Mouse (Mus musculus): Measurements from ENCODE around the gene Ube2z. TPM values are rescaled to one million over a fixed set of nuclear protein-coding genes. Genes with fewer than 3 reads are reported as not detected.

Ube2z gene
- polyA plus RNA-seq, 2 experiments from 2014 or later: 7.9 to 10.0 TPM

DNA sequence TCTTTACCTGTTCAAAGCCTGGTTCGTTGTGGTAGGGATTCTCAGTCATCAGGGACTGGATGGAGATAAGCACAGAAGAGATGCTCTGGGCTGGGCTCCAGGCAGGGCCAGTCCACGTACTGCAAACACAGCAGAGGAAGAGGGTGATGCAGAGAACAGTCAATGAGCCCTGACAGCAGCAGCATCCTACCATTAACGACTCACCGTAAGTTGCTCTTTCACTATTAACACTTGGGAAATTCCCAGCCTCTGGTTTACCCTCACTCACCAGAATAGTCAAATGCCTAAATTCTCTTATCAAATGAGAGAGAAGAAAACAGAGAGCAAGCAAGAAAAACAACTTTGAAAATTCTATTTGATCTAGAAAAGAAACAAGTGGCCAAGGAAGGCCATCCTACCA lies 6.9 kb downstream of the Ube2z start:
- ATAC-seq: peak; percentile 87

DNA sequence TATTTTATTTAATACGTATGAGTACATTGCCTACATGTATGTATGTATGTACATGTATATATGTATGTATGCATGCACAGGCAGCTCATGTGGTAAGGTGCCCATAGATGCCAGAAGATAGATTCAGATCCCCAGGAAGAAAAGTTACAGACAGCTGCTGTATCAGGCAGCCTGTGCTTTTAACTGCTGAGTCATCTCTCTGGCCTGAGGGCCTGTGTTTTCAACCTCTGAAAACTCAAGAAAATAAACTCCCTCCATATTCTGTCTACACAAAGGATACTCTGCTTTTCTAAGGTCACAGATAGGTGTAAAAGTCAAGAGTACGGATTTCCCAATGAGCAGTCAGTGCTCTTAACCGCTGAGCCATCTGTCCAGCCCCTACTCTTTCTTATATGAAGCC lies 14.3 kb downstream of the Ube2z start:
- ATAC-seq: no peak

- no peak for ATAC-seq
Observed at GRCm38 (mm10) chr11:96049939-96050338, 15.2 kb downstream of the Ube2z start.

DNA sequence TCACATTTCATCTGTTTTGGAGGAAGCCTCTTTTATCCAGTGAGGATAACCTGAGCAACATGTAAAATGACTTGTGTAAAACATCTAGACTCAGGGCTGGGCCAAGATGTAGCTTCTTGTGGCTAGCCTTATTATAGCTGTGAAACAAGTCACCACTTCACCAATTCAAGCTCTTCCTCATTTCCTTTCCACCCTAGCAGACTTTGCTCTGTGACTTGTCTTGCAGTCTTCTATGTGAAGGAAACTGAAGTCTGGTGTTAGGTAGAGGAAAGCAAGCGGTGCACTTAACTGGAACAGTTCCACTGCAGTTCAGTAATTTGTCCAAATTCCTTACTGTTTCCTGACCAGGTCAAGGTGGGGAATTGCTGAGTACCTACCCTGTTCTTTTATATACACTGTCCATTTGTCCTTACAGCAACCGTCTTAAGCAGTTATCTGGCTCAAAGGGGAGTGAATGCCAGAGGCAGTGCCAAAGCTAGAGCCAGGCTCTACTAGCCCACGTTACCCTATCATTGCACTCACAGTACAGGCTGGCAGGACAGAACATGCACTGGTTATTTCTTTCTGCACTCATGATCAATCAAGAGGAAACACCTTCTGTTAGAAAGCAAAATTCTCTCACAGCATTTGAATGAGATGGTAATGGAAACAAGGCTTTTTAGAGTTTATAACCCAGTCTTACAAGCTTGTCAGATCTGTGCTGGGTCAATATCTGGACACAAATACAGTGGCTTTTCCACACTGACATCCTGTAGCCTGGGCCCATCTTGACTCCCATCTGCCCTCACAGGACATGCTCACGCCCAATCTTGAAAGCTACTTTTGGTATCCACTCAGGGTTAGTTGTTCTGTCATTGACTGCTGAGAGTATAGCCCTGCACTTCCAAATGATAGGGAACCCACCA lies 17.5 kb downstream of the Ube2z start:
- ATAC-seq: no peak

DNA sequence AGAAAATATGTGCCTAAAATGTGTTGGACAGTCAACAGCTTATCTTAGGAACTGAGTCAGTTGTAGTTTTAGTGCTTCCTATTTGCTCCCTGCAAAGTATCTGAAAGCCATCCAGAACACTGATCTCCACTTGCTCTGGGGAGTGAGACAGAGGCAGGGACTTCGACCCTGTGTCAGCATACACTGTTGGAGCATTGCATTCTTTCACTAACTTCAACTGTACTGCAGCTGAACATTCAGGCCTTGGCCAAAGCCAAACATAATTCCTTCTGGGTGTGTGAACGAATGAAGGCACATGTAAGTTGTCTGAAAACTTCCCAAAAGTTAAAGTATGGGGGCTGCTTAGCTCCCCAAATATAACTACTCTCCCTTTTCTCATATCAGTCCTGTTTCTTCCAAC lies 18.4 kb downstream of the Ube2z start:
- ATAC-seq: no peak

GRCm38 (mm10) chr11:96046028-96046427 lies 19.2 kb downstream of the Ube2z start:
- ATAC-seq: no peak

GRCm38 (mm10) chr11:96044803-96045567 lies 20.2 kb downstream of the Ube2z start:
- ATAC-seq: no peak

DNA sequence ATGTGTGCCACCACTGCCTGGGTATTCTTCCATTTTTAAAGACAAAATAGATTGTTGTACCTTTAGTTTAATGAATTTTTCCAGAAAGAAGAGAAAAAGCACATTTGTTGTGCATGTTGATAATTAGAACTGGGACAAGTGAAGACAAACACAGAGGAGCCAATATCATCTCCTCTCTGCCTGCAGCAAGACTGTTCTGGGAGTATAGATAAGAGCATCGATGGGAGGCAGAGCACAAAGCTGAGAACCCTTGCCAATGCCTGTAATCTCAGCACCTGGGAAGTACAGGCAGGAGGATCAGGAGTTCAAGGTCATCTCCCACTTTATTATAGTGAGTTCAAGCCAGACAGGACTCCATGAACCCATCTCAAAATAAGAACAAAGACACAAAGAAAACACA lies 26.6 kb downstream of the Ube2z start:
- ATAC-seq: no peak

- no peak for ATAC-seq
Observed at GRCm38 (mm10) chr11:96037499-96037898, 27.7 kb downstream of the Ube2z start.

DNA sequence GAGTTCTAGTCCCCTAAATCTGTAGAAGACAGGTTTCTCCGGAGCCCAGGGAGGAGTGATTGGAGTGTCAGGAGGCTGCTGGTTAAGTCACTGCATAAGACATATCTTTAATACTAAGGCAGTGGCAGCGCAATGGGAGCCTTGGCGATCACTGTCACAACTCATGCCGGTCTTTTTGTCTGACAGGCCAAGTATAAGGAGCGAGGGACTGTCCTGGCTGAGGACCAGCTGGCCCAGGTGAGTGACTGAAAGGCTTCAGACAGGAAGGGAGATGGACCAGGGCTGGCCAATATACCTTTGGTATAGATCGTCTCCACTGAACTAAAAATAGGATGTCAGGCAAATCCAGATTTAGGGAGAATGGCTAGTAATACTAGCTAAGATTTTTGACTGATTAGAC lies 30.1 kb downstream of the Ube2z start:
- no peak for ATAC-seq

GRCm38 (mm10) chr11:96034596-96035052 lies 30.6 kb downstream of the Ube2z start, which contains the start of gene Snf8:
Gene Snf8, plus strand, starts transcription at chr11:96034885.
- ATAC-seq: peak; percentile 93

DNA sequence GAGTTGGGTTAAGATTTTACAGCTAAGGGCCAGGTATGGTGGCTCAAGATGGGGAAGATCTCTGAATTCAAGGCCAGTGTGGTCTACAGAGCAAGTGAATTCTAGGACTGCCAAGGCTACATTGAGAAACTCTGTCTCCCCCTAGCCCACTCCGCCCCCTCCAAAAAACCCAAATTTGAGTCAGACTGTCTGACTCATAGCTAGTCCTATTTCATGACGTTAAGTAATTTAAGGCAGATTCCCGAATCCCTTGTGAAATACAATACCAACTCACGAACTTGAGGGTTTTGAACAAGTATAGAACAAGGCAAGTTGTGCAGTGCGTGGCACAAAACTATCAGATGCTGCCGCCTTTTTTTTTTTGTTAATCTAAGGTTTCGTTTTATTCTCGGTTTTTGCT lies 31.1 kb downstream of the Ube2z start:
- ATAC-seq: no peak

DNA sequence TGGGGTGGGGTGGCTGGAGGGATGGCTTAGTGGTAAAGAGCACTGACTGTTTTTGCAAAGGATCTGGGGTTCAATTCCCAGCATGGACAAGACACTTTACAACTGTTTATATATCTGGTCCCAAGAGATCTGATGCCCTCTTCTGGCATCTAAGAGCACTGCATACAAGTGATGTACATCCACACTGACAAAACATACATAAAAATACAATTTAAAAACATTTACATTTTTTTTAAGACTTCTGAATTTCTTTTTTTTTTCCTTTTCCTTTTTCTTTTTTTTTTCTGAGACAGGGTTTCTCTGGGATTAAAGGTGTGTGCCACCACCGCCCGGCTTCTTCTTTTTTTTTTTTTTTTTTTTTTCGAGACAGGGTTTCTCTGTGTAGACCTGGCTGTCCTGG lies 31.9 kb downstream of the Ube2z start:
- ATAC-seq: no peak

DNA sequence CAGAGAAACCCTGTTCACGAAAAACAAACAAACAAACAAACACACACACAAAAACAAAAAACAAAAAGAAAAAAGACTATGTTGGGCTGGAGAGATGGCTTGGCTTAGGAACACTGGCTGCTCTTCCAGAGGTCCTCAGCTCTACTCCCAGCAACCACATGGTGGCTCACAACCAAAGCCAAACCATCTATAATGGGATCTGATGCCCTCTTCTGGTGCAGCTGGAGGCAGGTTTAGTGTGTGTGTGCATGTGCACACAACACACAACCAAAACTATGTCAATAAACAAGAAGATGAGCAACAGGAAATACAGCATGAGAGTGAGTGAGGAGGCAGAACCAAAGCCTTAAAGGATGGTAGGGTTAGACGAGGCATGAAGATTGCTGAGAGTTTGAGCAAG lies 33.5 kb downstream of the Ube2z start:
- ATAC-seq: no peak

- no peak for ATAC-seq
Observed at GRCm38 (mm10) chr11:96030571-96030970, 34.6 kb downstream of the Ube2z start.

DNA sequence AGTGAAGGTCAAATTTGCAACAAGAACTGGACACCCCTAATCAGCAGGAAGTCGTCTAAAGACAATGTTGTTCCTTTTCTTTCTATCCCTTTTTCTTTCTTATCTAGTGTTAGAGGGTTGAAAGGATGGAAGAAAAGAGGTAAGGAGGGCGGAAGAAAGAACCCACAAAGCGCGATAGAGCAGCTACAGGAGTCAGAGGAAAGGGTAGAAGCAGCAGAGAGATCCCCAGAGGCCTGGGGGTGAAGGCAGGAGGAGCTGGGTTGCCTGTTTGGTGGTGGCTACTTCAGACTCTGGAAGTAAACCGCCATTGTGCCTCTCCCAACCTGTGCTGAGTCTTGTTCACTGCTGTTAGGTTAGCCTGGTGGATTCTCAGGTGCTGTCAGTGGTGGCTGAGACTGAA lies 37.1 kb downstream of the Ube2z start:
- ATAC-seq: no peak

DNA sequence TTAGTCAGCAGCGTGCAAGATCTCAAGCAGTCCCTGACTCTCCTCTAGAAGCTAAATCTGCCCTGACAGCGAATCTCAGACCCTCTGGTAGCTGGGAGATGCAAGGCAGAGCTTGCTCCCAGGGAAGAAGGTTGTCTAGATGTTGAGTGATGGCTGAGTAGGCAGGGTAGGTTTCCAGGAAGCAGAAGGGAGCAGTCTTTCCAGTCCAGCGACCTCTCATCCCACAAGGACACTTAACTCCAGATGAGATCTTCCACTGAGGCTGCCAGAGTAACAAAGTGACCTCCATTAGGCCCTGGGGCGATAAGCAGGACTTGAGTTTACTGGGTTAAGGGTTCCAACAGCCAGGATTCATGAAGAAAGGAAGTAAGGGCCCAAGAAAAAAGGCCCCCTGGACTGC lies 44.6 kb downstream of the Ube2z start:
- ATAC-seq: no peak

DNA sequence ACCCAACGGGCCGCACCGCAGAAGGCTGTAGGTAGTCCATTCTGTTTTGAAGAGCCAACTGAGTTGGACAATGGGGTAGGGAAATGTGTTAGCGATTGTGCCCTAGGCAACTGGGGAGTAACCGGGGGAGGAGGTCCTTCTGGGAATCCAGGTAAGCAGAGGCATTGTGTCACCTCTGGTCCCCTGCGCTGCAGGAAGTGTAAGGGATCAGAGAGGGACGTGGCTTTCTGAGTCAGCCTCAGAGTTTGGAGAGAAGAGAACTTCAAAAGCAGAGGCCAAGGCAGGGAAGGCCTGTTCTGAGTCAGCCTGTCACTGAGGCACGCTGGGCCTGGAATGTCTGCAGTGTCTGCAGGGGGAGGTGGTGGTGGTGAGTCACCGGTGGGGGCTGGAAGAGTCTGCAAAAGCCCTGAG lies 47.2 kb downstream of the Ube2z start:
- ATAC-seq: no peak

GRCm38 (mm10) chr11:96015421-96015820 lies 49.8 kb downstream of the Ube2z start:
- ATAC-seq: no peak

- no peak for ATAC-seq
Observed at GRCm38 (mm10) chr11:96011982-96012381, 53.2 kb downstream of the Ube2z start.

GRCm38 (mm10) chr11:96008827-96009226 lies 56.4 kb downstream of the Ube2z start:
- ATAC-seq: no peak

DNA sequence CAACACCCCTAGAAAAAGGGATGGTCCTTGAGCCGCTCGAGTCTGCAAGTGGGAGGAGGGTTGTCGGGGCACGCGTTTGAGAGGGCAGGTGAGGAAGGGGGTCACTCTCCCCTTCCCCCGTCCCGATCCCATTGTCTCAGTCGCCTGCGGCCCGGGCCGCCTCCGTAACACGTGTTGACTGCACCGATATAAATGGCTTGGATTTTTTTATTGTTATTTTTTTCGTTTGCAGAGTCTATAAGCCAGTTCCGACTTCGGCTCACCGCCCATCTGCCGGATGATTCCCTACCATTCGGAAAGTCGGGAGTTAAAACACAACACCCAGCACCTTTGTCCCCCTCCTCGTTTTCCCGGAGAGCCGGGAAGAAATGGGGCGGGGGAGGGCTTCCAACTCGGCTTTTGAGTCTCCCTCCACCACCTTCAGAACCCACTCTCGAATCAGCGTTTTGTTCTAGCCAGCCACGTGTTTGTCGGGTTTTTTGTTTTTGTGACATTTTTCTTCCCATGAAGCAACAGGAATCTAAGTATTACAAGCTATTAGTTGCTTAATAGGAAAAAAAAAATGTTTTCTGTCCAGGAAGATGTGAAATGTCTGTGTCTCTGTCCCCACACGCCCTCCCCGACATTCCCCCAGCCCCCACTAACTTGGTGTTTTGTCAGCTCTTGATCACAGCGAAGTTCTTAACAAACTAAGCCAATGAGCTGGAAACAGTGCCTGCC lies 57.5 kb downstream of the Ube2z start:
- no peak for ATAC-seq

Measured in CD4-positive, CD25-positive, alpha-beta regulatory T cell, adult 4 months (primary cell).